Mouse (Mus musculus): ENCODE measurements around the gene Pidd1.
A peak's percentile ranks its signal among the peaks of the same experiment; 100 is the strongest.
"Not testable (repeated sequence)": the region's sequence is repeated elsewhere in the genome, so short reads cannot be mapped to it uniquely, and the experiment has no call there.

Gene Pidd1

DNA sequence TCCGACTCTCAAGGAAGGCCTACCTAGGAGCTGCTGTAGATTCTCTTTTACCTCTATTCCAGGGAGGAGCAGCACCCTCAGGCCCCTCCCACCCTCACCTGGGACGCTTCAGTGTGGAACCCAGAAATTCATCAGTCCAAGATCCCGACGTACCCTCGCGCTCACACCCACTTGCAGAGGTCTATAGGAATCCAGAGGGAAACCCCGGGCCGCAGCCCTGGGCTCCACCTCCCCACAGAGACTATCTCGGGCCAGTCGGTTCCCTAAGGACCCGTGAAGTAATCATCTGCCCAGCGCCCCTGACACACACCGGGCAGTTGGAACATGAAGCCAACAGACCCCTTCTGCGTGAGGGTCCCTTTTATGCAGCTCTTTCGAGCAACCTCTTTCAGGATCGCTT lies 30.5 kb downstream of the Pidd1 start:
- DNase-seq: peak; percentile 95

DNA sequence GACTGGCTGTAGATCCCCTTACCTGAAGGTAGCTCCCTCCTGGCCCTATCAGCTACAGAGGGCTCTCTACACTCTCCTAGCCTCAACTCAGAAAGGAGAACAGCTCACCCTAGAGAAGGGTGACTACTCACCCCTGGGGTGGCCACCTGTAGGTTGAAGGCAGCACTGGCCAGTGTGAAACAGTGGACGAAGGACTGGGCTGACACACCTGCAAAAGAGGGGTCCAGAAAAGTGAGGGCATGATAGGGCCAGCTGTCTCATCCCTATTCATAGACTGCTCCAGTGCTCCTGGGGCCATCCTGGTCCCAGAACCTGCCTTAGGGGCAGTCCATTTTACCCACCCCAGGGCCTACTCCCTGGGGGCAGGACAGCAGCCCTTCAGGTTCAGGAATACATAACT lies 32.2 kb downstream of the Pidd1 start:
- DNase-seq: peak; percentile 92

DNA sequence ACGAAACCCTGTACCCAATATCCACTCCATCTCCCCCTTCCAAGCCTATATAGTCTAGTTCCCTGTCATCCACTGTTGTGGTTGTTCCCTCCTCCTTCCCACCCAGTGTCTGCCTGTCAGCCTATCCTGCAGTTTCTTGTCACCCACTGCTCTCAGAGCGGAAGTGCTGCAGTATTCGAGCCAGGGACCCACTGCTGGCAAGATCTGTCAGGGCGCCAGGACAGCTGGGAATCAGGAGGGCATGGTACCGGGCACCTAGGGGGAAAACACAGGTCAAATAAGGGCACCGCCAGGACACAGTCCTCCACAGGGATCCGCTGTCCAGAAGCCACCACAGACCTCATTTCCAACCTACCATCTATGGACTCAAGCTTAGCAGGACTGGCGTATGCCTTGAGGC lies 33.2 kb downstream of the Pidd1 start:
- DNase-seq: peak; percentile 89

DNA sequence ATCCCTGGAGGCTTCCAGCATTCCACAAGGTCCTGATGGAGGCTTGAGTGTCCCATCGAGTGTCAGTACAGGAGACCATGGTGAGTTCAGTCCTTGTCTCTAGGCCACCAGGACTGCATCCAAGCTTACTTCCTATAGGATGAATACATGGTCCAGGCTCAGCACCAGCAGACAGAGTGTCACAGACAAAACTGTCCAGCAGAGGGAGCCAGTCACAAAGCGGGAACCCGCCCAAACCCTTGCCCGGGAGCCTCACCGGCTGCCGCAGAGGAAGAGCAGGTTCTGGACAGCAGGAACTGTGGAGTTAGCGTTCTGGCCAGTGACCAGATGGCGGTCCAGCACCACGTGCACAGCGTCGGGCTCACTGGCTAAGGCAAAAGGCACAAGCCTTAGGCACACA lies 35.0 kb downstream of the Pidd1 start:
- peak; percentile 97 for DNase-seq

DNA sequence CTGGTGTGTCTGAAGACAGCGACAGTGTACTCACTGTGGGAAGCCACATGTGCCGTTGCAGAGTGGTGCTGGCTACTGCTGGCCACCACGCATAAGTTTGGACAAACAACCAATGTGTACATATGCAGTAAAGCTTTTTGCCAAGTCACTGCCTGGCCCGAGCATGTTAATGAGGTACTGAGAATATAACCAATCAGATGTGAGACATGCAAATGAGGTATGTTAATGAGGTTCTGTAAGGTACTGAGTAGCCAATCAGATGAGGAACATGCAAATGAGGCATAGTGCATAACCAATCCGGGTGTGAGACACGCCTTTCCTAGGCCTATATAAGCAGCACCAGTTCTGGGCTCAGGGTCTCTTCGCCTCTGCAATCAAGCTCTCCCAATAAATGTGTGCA lies 36.2 kb downstream of the Pidd1 start:
- not testable (repeated sequence) for DNase-seq

DNA sequence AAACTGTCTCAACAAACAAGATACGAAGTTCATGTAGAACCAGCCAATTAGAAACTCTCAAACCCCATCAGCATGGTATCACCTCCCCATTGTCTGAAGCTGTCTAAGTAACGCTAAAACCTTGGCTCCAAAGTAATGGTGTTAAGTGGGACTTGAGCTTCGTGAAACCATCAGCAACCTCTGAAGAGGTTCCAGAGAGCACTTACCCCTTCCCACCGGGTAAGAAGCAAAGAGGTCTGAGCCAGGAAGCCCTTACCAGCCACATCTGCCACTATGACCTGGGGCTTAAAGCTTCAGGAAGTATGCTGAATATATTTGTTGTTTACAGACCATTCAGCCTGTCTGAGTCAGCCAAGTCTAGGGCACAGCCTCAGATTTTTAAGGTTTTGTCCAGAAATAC lies 38.4 kb downstream of the Pidd1 start:
- no peak for DNase-seq

DNA sequence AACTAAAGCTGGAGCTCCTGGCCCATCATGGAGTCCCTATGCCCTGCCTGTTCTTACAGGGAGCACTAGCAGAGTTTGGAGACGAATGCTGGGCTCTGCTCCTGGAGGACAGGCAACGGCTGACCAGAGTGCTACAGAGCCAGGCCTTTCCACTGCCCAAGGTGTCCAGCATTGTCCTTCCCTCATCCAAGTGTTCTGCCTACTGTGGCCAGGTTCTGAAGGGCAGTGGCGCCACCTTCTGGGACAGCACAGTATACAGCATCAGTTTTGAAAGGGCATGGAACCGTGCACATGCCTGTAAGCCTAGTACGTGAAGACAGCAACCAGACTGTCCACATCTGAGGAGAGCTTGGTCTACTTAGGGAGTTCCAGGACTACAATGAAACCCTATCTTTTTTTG lies 40.5 kb downstream of the Pidd1 start:
- DNase-seq: peak; percentile 93

DNA sequence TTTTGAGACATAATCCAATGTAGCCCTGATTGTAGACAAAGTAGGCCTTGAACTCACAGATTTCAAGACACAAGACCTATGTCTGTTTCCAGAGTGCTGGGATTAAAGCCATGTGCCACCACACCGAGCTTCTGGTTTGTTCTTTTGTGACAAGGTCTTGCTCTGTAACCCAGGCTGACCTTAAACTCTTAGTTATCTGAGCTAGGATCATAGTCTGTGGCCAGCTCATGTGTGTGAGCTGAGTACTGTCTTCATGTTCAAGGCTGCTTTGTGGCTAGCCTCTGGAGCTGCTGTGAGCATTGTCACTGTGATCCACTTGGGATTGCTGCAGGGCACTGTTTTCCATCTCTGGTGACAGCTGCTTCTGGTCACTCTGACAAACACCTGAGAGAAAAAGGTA lies 48.5 kb downstream of the Pidd1 start:
- DNase-seq: no peak

DNA sequence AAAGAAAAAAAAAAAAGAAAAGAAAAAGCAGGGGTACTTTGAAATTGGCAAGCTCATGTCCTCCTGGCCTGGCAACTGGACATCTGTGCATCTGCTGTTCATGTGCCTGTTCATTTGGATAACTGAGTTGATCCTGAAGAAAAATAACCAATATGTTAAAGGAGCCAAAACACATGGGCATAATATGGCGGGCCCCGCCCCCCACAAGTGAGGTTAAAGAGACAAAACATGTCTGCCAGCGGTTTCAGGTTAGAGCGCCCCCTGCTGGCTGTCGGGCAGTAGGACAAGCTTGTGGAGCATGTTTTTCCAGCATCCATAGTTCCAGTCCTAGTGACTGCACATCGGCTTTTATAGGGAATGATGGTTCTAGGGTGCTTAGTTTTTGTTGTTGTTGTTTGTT lies 49.1 kb downstream of the Pidd1 start:
- peak; percentile 92 for DNase-seq

DNA sequence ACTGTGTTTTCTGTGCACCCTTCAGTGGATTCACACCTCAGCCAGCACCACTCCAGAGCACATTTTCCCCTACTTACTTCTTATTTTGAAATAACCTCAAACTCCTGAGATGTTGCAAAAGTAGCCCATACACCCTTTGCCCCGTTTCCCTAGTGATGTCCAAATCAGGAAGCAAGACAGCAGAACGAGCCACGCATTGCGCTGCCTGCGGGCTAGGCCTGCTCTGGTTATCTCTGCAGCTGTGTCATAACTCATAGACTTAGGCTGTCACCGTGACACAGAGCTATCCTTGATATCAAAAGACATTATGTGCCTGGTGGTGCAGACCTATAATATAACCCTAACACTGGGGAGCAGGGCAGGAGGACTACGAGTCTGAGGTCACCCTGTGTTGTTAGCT lies 49.7 kb downstream of the Pidd1 start:
- no peak for DNase-seq

DNA sequence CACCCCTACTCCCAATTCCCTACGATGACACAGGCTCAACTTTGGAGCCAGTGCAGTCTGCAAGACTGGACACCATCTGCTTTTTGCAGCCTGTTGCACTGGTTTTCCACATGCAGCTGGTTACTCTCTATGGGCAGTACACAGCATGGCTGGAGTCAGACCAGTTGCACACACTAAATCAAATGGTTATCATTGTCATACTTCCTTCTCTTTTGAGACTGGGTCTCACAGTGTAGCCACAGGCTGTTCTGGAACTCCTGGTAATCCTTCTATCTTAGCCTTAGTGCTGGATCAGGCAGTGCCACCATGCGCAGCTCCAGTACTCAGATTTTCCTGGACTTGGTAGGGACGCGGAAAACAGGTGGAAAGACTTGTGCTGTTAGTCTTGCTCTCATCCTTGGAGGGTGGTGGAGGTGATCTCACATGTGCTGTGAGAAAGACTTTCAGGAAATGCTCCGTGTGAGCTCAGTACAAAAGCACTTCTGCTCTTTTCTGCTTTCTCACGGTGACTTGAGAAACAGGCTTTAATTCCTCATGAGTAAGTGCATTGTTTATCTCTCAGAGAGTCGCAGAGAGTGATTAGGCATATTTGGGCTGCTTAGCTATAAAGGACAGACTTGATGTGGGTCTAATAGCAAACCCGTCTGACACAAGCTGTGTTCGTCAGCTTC lies 51.1 kb downstream of the Pidd1 start:
- DNase-seq: peak; percentile 84

DNA sequence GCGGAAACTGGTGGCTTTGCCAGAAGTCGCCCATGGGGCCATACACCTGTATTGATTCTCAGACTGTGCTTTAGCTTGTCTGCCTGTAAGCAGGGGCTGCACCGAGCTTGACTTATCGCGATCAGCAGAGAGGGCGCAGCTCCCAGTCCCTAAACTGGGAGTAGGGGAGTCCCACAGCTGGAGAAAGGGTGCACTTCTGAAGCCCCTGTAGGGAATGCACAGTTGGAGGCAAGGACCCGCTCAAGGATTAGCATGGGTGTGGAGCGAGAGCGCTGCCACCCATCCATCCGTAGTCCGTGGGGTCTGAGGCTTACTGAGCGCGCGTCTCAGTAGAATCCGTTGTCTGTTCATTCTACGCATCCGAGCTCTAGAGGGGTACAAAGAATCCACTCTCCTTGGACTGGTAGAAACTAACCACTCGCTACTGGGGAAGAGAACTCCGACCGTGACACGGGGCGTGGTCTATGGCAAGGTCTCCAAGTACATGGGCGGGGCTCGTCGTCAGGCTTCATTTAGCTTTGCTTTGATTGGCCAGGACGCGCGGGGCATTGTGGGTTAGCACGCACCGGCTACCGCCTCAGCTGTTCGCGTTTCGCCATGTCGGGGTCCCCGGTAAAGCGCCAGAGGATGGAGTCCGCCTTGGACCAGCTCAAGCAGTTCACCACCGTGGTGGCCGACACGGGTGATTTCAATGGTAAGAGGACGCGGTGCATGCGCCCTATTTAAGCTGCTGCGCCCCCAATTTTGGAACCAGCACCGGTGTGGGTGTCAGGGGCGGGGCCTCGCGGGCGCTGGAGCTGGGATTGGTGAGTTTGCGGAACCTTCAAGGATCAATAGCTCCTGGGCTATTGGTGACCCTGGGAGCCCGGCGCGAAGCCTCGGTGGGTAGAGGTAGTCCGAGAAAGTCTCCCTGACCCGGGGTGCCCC lies 51.9 kb downstream of the Pidd1 start, which contains the start of gene Taldo1:
Gene Taldo1 (plus strand): TSS at position 575 of the 927 bp plus-strand sequence.
- DNase-seq: peak; percentile 100

DNA sequence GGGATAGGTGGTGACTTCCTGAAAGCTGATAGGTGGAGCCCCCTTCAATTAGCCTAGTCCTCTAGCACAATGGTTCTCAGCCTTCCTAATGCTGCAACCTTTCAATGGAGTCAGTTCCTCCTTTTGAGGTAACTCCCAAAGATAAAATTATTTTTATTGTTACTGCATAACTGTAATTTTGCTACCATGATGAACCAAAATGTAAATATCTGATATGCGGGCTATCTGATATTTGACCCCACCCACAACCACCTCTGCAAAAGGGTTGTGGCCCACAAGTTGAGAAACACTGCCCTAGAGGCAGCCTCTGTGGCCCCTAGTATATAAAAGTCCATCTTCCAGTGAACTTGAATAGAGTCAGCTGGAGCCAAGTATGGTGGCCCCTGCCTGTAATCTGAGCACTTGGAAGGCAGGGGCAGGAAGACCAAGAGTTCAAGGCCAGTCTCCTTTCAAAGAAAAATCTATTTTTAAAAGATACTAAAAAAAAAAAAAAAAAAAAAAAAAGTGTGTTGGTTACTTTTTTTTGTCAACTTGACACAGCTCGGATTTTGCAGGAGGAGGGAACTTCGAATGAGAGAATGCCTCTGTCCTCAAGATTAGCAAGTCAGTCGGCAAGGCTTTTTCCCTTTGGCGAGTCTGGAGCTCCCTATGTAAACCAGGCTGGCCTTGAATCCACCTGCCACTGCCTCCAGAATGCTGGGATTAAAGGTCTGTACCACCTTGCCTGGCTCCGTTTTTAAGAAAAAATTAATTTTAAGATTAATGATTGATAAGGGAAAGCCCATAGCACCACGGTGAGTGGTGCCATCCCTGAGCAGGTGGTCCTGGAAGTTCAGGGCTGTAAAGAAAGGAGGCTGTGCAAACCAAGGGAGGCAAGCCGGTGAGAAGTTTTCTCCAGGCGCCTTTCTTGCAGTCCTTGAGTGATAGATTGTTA lies 53.2 kb downstream of the Pidd1 start:
- no peak for DNase-seq

DNA sequence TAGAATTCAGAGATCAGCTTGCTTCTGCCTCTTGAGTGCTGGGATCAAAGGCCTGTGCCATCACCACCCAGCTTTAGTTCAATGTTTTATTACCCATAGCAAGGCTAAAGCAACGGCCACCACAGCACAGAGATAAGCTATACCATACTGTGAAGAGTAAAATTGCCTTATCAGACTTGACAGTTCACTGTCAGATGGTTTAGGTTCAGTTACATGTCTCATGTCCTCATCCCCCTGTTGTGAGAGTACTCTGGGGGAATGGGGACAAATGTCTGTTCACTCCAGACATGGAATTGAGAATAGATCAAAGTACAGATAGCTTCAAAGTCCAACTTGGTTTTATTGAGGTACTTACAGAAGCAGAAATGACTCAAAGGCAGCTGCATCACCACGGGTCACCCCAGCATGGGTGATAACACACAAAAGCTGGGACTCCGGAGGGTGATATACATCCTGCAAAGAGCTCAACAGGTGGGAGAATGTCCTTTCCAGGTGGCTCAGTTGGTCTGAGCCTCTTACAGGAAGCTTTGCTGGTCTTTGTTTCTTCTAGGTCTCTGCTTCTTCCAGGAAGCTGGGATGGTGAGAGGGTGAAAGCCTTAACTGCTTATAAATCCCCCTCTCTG lies 55.2 kb downstream of the Pidd1 start:
- no peak for DNase-seq
